Mouse (Mus musculus): Measurements from ENCODE around the gene Nol10.

GRCm38 (mm10) chr12:17411797-17412526 lies 63.7 kb downstream of the Nol10 start:
- TF ChIP-seq CTCF (IDR thresholded peaks at IDR 0.05; ENCODE audit: low read depth) (no peak), EP300 (IDR thresholded peaks at IDR 0.05; ENCODE audit: low read depth) (no peak)
